Mouse (Mus musculus) hindbrain, embryonic 12.5 days (tissue): Measurements from ENCODE around the gene Crls1. TPM values are rescaled to one million over a fixed set of nuclear protein-coding genes. Genes with fewer than 3 reads are reported as not detected.

Source experiments
- ATAC-seq: fragments of 200-750 bp; cut with Nextera tagmentation; 2 replicates; pipeline ENCODE4 v1.8.0; 2017; ENCODE audit warnings: moderate TSS enrichment; ENCODE audit not compliant: low FRiP score
- H3K27ac ChIP-seq: fragments of 300-500 bp; sonication (generic); 2 replicates; pipeline ENCODE4 v1.5.1; 2016; ENCODE audit warnings: mild to moderate bottlenecking
- H3K27me3 ChIP-seq: fragments of 300-500 bp; sonication (generic); 2 replicates; pipeline ENCODE4 v1.6.1; 2016; ENCODE audit warnings: mild to moderate bottlenecking
- H3K36me3 ChIP-seq: fragments of 300-500 bp; sonication (generic); 2 replicates; pipeline ENCODE4 v1.6.1; 2016; ENCODE audit warnings: mild to moderate bottlenecking
- H3K4me1 ChIP-seq: fragments of 300-500 bp; sonication (generic); 2 replicates; pipeline ENCODE4 v1.6.1; 2016
- H3K4me2 ChIP-seq: fragments of 300-500 bp; sonication (generic); replicated peaks from 2 replicates; pipeline ENCODE4 v1.6.1; 2016; ENCODE audit warnings: mild to moderate bottlenecking
- H3K4me3 ChIP-seq: fragments of 300-500 bp; sonication (generic); 2 replicates; pipeline ENCODE4 v1.5.1; 2016; ENCODE audit warnings: mild to moderate bottlenecking
- H3K9ac ChIP-seq: fragments of 300-500 bp; sonication (generic); 2 replicates; pipeline ENCODE4 v1.6.1; 2016; ENCODE audit warnings: mild to moderate bottlenecking, moderate library complexity
- H3K9me3 ChIP-seq: fragments of 300-500 bp; sonication (generic); replicated peaks from 2 replicates; pipeline ENCODE4 v1.6.1; 2016; ENCODE audit warnings: mild to moderate bottlenecking
- WGBS: fragments of 180-500 bp; shearing (Covaris S2); methylation state at CpG from one replicate; pipeline ENCODE4 v1.1.7; 2016; 5-methylcytosine and 5-hydroxymethylcytosine counted together
- polyA plus RNA-seq: library from polyadenylated mRNA; unstranded; fragments of >200 nt; fragmentation: Nextera tagmentation; extraction: Ambion mirVana; gene quantifications from 2 replicates; pipeline ENCODE4 v1.2.1, GENCODE M21; 2016

Crls1 gene
- polyA plus RNA-seq = 25.1 and 30.2 TPM in 2 replicates

- Histone ChIP-seq H3K4me3 (peak within 1 kb of the TSS; percentile 98), H3K4me2 (peak within 1 kb of the TSS; percentile 81), H3K4me1 (peaks cover 10% of the 10 kb centered on the region), H3K27me3 (no peaks in the 10 kb centered on the region), H3K27ac (peak within 1 kb of the TSS; percentile 80), H3K9me3 (no peaks in the 10 kb centered on the region), H3K36me3 (peaks cover 17% of the 10 kb centered on the region), H3K9ac (peak within 1 kb of the TSS; percentile 96)
- peak; percentile 95 for ATAC-seq
- WGBS = under 1% methylated on average over 82 of the region's 96 CpGs
These were observed at the start of gene Crls1 for GRCm38 (mm10) chr2:132846407-132847358. Gene Crls1, plus strand, starts transcription at chr2:132846666.

GRCm38 (mm10) chr2:132802976-132803375 is 43.5 kb upstream of the Crls1 start:
- H3K4me3 ChIP-seq = no peak overlapping the region
- H3K27ac ChIP-seq = no peak overlapping the region
- H3K9me3 ChIP-seq = no peaks in the 10 kb centered on the region
- no peaks in the 10 kb centered on the region for H3K27me3 ChIP-seq
- H3K36me3 ChIP-seq = peaks cover 44% of the 10 kb centered on the region
- no peaks in the 10 kb centered on the region for H3K4me1 ChIP-seq
- no peak overlapping the region for H3K9ac ChIP-seq
- H3K4me2 ChIP-seq = no peak overlapping the region
- 88% methylated on average over 2 of the region's 2 CpGs for WGBS
- no peak for ATAC-seq

GRCm38 (mm10) chr2:132815608-132816314 is 30.7 kb upstream of the Crls1 start, which contains the start of the genes Trmt6 and Mcm8:
Gene Trmt6, minus strand, starts transcription at chr2:132816055.
Gene Mcm8, plus strand, starts transcription at chr2:132816141.
- Histone ChIP-seq H3K27me3 (no peaks in the 10 kb centered on the region), H3K9me3 (no peaks in the 10 kb centered on the region), H3K9ac (peak within 1 kb of the TSS; percentile 78), H3K4me1 (peaks cover 19% of the 10 kb centered on the region), H3K4me2 (peak within 1 kb of the TSS; percentile 87), H3K27ac (0 out of 2 replicates have a peak within 1 kb of the TSS, but pooled peaks have one; percentile 44), H3K4me3 (peak within 1 kb of the TSS; percentile 86), H3K36me3 (peaks cover 20% of the 10 kb centered on the region)
- peak; percentile 100 for ATAC-seq
- under 1% methylated on average over 59 of the region's 59 CpGs for WGBS

GRCm38 (mm10) chr2:132841071-132841470 is 5.4 kb upstream of the Crls1 start:
- Histone ChIP-seq H3K4me2 (no peak overlapping the region), H3K27ac (no peak overlapping the region), H3K9ac (no peak overlapping the region), H3K36me3 (peaks cover 5% of the 10 kb centered on the region), H3K27me3 (no peaks in the 10 kb centered on the region), H3K4me3 (no peak overlapping the region), H3K9me3 (no peaks in the 10 kb centered on the region), H3K4me1 (no peaks in the 10 kb centered on the region)
- WGBS = 90% methylated on average over 4 of the region's 4 CpGs
- no peak for ATAC-seq

- 40% methylated on average over 7 of the region's 7 CpGs for WGBS
- H3K27ac ChIP-seq = no peak overlapping the region
- H3K27me3 ChIP-seq = no peaks in the 10 kb centered on the region
- no peak for ATAC-seq
- peak overlapping the region; percentile 81 for H3K4me2 ChIP-seq
- H3K36me3 ChIP-seq = peaks cover 26% of the 10 kb centered on the region
- H3K9ac ChIP-seq = peak overlapping the region; percentile 96
- H3K4me1 ChIP-seq = peaks cover 10% of the 10 kb centered on the region
- no peaks in the 10 kb centered on the region for H3K9me3 ChIP-seq
- peak overlapping the region; percentile 98 for H3K4me3 ChIP-seq
These were observed 1.1 kb downstream of the Crls1 start for GRCm38 (mm10) chr2:132847581-132847980.

- no peak overlapping the region for H3K27ac ChIP-seq
- peaks cover 10% of the 10 kb centered on the region for H3K4me1 ChIP-seq
- no peaks in the 10 kb centered on the region for H3K27me3 ChIP-seq
- H3K9ac ChIP-seq = no peak overlapping the region; the same call in 1 of the 2 replicates
- 96% methylated on average over 4 of the region's 4 CpGs for WGBS
- no peaks in the 10 kb centered on the region for H3K9me3 ChIP-seq
- no peak for ATAC-seq
- peaks cover 29% of the 10 kb centered on the region for H3K36me3 ChIP-seq
- peak overlapping the region; percentile 81; the same call in 1 of the 2 replicates for H3K4me2 ChIP-seq
- H3K4me3 ChIP-seq = no peak overlapping the region
These were observed 1.9 kb downstream of the Crls1 start for GRCm38 (mm10) chr2:132848361-132848760.

GRCm38 (mm10) chr2:132849141-132849540 is 2.7 kb downstream of the Crls1 start:
- H3K9ac ChIP-seq = no peak overlapping the region
- H3K27ac ChIP-seq = no peak overlapping the region
- no peak overlapping the region for H3K4me2 ChIP-seq
- no peaks in the 10 kb centered on the region for H3K9me3 ChIP-seq
- H3K27me3 ChIP-seq = no peaks in the 10 kb centered on the region
- H3K4me1 ChIP-seq = peaks cover 10% of the 10 kb centered on the region
- WGBS = 92% methylated on average over 6 of the region's 6 CpGs
- ATAC-seq = no peak
- H3K4me3 ChIP-seq = no peak overlapping the region
- H3K36me3 ChIP-seq = peaks cover 31% of the 10 kb centered on the region

- WGBS = 95% methylated on average over 1 of the region's 1 CpGs
- peaks cover 34% of the 10 kb centered on the region for H3K36me3 ChIP-seq
- no peak overlapping the region for H3K4me3 ChIP-seq
- H3K9ac ChIP-seq = no peak overlapping the region
- no peak overlapping the region for H3K4me2 ChIP-seq
- no peak overlapping the region for H3K27ac ChIP-seq
- no peaks in the 10 kb centered on the region for H3K27me3 ChIP-seq
- H3K9me3 ChIP-seq = no peaks in the 10 kb centered on the region
- no peak for ATAC-seq
- peaks cover 4% of the 10 kb centered on the region for H3K4me1 ChIP-seq
These were observed 6.6 kb downstream of the Crls1 start for GRCm38 (mm10) chr2:132853051-132853450.

- H3K4me2 ChIP-seq = no peak overlapping the region
- H3K27ac ChIP-seq = no peak overlapping the region
- H3K27me3 ChIP-seq = no peaks in the 10 kb centered on the region
- H3K4me3 ChIP-seq = no peak overlapping the region
- ATAC-seq = no peak
- WGBS = 84% methylated on average over 5 of the region's 5 CpGs
- no peaks in the 10 kb centered on the region for H3K4me1 ChIP-seq
- H3K36me3 ChIP-seq = peaks cover 21% of the 10 kb centered on the region; the same call in 1 of the 2 replicates
- no peak overlapping the region for H3K9ac ChIP-seq
- no peaks in the 10 kb centered on the region for H3K9me3 ChIP-seq
These were observed 9.9 kb downstream of the Crls1 start for GRCm38 (mm10) chr2:132856333-132856732.

GRCm38 (mm10) chr2:132860435-132860834 is 14.0 kb downstream of the Crls1 start:
- Histone ChIP-seq H3K4me3 (no peak overlapping the region), H3K27me3 (no peaks in the 10 kb centered on the region), H3K9ac (no peak overlapping the region), H3K9me3 (no peaks in the 10 kb centered on the region), H3K36me3 (peaks cover 9% of the 10 kb centered on the region; the same call in 1 of the 2 replicates), H3K27ac (no peak overlapping the region), H3K4me1 (no peaks in the 10 kb centered on the region), H3K4me2 (no peak overlapping the region)
- ATAC-seq = no peak

GRCm38 (mm10) chr2:132861456-132861855 is 15.0 kb downstream of the Crls1 start:
- no peak for ATAC-seq
- Histone ChIP-seq H3K27me3 (no peaks in the 10 kb centered on the region), H3K9me3 (no peaks in the 10 kb centered on the region), H3K27ac (no peak overlapping the region), H3K4me2 (no peak overlapping the region), H3K4me1 (no peaks in the 10 kb centered on the region), H3K36me3 (peaks cover 13% of the 10 kb centered on the region; the same call in 1 of the 2 replicates), H3K9ac (no peak overlapping the region), H3K4me3 (no peak overlapping the region)
- whole genome bisulfite sequencing = 96% methylated on average over 2 of the region's 2 CpGs

GRCm38 (mm10) chr2:132863325-132863724 is 16.9 kb downstream of the Crls1 start:
- ATAC-seq = no peak

More at GRCm38 (mm10) chr2:132863325-132863724, 16.9 kb downstream of the Crls1 start:
- Histone ChIP-seq H3K4me1 (no peaks in the 10 kb centered on the region), H3K36me3 (peaks cover 21% of the 10 kb centered on the region; the same call in 1 of the 2 replicates), H3K9ac (no peak overlapping the region), H3K27ac (no peak overlapping the region), H3K9me3 (no peaks in the 10 kb centered on the region), H3K4me2 (no peak overlapping the region), H3K27me3 (no peaks in the 10 kb centered on the region), H3K4me3 (no peak overlapping the region)
- WGBS = 94% methylated on average over 2 of the region's 2 CpGs
